Mouse (Mus musculus) lung, postnatal 36 days (tissue): ENCODE measurements around the gene Vmn1r157.
"Not testable (repeated sequence)": the region's sequence is repeated elsewhere in the genome, so short reads cannot be mapped to it uniquely, and the experiment has no call there.

ENCODE experiments used
- DNase-seq: peaks from one replicate; pipeline ENCODE4 v3.0.0; 2022; ENCODE audit warnings: mixed read lengths

Vmn1r157 gene

DNA sequence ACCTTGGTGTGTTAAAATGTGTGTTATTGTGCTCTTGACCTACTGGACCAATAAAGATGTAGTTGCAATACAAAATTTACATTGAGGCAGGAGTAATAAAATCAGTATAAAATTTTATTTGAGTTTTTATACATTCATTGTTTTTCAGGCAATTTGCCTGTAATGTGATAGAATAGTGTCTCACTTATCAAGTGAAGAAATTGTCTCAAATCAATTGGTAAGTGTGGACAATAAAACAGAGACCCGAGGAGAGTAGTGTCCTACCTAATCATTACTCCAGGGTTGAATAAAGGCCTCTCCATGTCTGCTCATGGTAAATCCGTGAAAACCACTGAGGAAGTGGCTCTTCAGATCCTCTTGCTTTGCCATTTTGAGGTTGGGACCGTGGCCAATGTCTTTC is at the start of gene Vmn1r157:
Gene Vmn1r157, plus strand, starts transcription at position 301 of the 400 bp plus-strand sequence.
- not testable (repeated sequence) for DNase-seq

DNA sequence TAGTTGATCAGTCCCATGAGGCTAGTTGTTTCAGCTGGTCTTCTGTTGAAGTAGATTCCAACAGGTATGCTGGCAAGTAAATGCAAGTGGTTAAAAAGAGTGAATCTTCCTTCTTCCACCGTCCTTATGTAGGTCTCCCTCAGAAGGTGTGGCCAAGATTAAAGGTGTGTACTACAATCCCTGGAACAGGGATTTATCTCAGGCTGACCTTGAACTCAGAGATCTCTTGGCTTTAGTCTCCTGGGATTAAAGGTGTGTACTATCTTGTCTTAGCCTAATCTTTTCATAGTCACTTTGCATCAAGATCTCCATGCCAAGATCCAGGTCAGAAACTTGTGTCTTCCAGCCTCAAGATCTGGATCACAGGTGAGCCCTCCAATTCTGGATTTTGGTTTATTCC is 41.9 kb upstream of the Vmn1r157 start, which contains the start of gene Gm4567:
Gene Gm4567, minus strand, starts transcription at position 101 of the 400 bp plus-strand sequence.
- DNase-seq, result not testable (repeated sequence)

DNA sequence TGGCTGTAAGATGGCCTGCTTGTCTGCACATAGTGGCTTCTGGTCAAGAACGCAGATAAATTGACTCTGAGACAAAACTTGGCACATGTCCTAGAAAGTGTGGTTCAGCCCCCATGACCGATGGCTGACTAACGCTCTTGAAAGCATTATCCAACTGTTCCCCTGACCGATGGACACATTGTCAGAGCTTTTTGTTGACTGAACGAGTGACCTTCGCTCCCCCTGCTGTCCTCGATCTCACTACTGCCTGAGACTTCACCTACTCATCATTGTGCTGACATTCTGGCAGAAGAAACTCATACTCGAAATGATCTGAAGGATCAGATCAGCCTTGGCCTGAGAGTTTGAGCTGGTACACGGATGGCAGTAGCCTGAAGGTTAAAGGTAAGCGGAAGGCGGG is 14.5 kb downstream of the Vmn1r157 start:
- DNase-seq, result not testable (repeated sequence)

DNA sequence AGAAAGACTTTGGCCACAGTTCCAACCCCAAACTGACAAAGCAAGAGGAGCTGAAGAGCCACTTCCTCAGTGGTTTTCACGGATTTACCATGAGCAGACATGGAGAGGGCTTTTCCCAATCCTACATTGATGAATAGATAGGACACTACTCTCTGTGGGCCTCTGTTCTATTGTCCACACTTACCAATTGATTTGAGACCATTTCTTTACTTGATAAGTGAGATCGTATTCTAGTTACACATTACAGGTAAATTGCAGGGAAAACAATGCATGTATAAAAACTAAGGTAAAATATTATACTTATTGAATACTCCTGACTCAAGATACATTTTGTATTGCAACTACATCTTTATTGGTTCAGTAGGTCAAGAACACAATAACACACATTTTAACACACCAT is 29.2 kb downstream of the Vmn1r157 start, which contains the start of gene Vmn1r158:
Gene Vmn1r158, minus strand, starts transcription at position 101 of the 400 bp plus-strand sequence.
- DNase-seq, result not testable (repeated sequence)
